Mouse (Mus musculus) kidney, postnatal 0 days (tissue): Measurements from ENCODE around the gene Mcur1. TPM values are rescaled to one million over a fixed set of nuclear protein-coding genes. Genes with fewer than 3 reads are reported as not detected.
A peak's percentile ranks its signal among the peaks of the same experiment; 100 is the strongest.

ENCODE experiments used
- ATAC-seq: fragments of 200-750 bp; cut with Nextera tagmentation; replicated peaks from 2 replicates; pipeline ENCODE4 v1.8.0; 2017; ENCODE audit warnings: low read depth, moderate number of reproducible peaks, moderate TSS enrichment, moderate library complexity; ENCODE audit not compliant: low FRiP score
- DNase-seq: peaks from one replicate; pipeline ENCODE4 v3.0.0-alpha.2; 2016; ENCODE audit warnings: low spot score
- H3K27ac ChIP-seq: fragments of 300-500 bp; sonication (generic); 2 replicates; pipeline ENCODE4 v1.5.1; 2014; ENCODE audit warnings: mild to moderate bottlenecking
- H3K27me3 ChIP-seq: fragments of 300-500 bp; sonication (generic); 2 replicates; pipeline ENCODE4 v1.6.1; 2014; ENCODE audit warnings: low read length, mixed read lengths; ENCODE audit not compliant: insufficient read depth
- H3K36me3 ChIP-seq: fragments of 300-500 bp; sonication (generic); 2 replicates; pipeline ENCODE4 v1.6.1; 2014; ENCODE audit warnings: low read length, mixed read lengths; ENCODE audit not compliant: insufficient read depth
- H3K4me1 ChIP-seq: fragments of 300-500 bp; sonication (generic); replicated peaks from 2 replicates; pipeline ENCODE4 v1.6.1; 2014; ENCODE audit warnings: antibody characterized with exemption, low read length, mixed read lengths; ENCODE audit not compliant: insufficient read depth
- H3K4me2 ChIP-seq: fragments of 300-500 bp; sonication (generic); 2 replicates; pipeline ENCODE4 v1.6.1; 2014; ENCODE audit warnings: mild to moderate bottlenecking, low read length, moderate library complexity, mixed read lengths
- H3K4me3 ChIP-seq: fragments of 300-500 bp; sonication (generic); replicated peaks from 2 replicates; pipeline ENCODE4 v1.5.1; 2014; ENCODE audit warnings: low read depth, low read length
- H3K9ac ChIP-seq: fragments of 300-500 bp; sonication (generic); 2 replicates; pipeline ENCODE4 v1.6.1; 2014; ENCODE audit warnings: low read depth, low read length
- H3K9me3 ChIP-seq: fragments of 300-500 bp; sonication (generic); replicated peaks from 2 replicates; pipeline ENCODE4 v1.6.1; 2016; ENCODE audit warnings: low read length, inconsistent platforms, mixed read lengths
- CTCF ChIP-seq: IDR thresholded peaks from 2 replicates; pipeline ENCODE4 v1.5.1; 2016; ENCODE audit warnings: antibody characterized with exemption, low read depth, mild to moderate bottlenecking, moderate library complexity
- WGBS: fragments of 180-500 bp; shearing (Covaris S2); extraction: QIAGEN DNeasy Blood & Tissue Kit; methylation state at CpG from one replicate; pipeline ENCODE4 v1.1.7; 2014; 5-methylcytosine and 5-hydroxymethylcytosine counted together
- polyA plus RNA-seq: library from polyadenylated mRNA; unstranded; fragments of >200 nt; fragmentation: Nextera tagmentation; extraction: Ambion mirVana; gene quantifications from 2 replicates; pipeline ENCODE4 v1.2.1, GENCODE M21; 2015

Gene Mcur1
- polyA plus RNA-seq, 1 experiment from 2014 or later, result 37.3 TPM

DNA sequence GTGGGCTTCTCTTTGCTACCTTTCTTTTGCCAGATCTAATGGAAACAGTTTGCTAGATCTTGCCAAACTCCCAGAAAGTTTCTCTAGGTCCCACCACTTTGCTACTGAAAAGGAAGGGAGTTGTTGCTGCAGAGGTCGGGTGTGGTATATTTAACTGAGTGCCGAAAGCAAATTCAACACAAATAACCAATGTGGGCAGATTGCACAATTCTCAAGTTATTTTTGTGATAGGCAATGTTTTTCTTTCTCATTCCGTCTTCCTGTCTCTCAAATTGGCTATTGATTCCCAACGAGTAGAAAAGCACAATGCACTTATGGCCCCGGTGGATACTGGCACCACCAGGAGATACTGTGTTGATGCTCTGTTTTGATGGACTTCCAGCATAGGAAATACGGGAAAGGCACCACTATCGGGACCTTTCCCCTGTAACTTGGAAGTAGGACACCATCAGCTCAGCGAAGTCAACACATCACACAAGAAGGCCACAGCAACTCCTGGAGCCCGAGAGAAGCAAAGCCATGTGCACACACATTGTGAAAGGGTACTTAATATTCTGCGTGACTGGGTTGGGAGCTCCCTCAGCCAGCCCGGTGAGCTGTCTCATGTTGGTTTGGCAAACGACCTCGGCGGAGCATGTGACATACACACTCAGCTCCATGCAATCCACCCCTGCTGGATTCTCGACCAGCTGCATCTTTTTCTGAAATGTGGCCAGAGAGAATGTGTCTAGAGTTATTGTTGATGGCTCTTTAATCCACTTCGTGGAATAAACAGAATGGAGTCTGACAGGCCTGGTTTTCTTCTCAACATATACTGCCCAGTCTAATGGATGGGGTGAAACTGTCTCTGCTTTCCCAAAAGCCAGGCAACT lies 35.3 kb downstream of the Mcur1 start:
- DNase-seq (peak; percentile 78), ATAC-seq (peak; percentile 40; the same call in 1 of the 2 replicates)
- WGBS, result 44% methylated on average over 16 of the region's 16 CpGs
- H3K27me3 ChIP-seq, result no peaks in the 10 kb centered on the region
- no peak overlapping the region for H3K4me3 ChIP-seq
- no peak for TF ChIP-seq CTCF
- no peaks in the 10 kb centered on the region for H3K36me3 ChIP-seq
- H3K9me3 ChIP-seq, result no peaks in the 10 kb centered on the region
- peak overlapping the region; percentile 51 for H3K27ac ChIP-seq
- H3K9ac ChIP-seq, result no peak overlapping the region
- no peak overlapping the region for H3K4me2 ChIP-seq
- H3K4me1 ChIP-seq, result peaks cover 4% of the 10 kb centered on the region; the same call in 1 of the 2 replicates

DNA sequence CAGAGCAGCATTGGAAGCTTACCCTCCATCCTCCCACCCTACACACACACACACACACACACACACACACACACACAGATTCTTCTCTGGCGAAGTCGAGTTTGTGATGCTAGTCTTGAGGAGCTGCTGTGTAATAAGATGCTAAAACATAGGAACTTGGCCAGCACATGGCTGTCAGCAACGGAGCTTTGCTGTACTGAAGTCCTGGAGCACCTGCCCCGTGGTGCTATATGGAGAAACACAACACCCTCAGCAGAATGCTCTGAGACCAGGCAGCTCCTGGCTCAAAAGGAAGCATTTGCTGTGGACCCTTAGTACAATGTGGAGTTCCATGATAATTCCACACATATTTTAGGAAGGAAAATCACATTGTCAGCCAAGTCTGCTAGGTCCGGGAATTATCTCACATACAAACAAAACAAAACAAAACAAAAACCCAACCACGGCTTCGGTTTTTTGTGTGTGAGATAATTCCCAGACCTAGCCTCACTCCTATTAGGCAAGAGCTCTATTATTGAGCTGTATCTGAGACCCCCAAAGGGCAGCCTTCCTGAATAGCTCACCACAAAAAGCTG lies 36.0 kb downstream of the Mcur1 start:
- no peak overlapping the region for H3K4me3 ChIP-seq
- DNase-seq, result peak; percentile 62

DNA sequence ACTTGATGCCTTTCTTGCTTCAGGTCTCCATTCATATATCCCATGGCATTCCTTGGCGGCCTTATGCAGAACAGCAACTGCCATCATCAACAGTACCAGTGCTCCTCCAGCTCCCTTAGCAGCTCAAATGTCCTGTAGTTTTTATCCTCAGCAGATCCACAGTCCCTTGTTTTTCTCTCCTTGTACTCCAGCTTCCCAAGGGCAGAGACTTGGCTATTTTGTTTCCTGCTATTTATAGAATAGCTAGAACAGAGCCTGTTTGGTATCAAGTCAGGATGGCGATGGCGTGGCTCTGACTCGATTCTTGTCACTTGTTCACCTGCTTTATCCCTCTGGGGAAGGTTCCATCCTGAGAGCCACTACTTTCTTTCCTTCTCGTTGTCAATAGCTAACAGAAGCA lies 38.1 kb downstream of the Mcur1 start:
- ATAC-seq, result no peak
- H3K4me3 ChIP-seq, result no peak overlapping the region
- H3K36me3 ChIP-seq, result no peaks in the 10 kb centered on the region
- no peak overlapping the region for H3K4me2 ChIP-seq
- peaks cover 4% of the 10 kb centered on the region; the same call in 1 of the 2 replicates for H3K4me1 ChIP-seq
- WGBS, result 92% methylated on average over 5 of the region's 5 CpGs
- TF ChIP-seq CTCF, result no peak
- H3K27ac ChIP-seq, result no peak overlapping the region
- H3K27me3 ChIP-seq, result no peaks in the 10 kb centered on the region
- no peaks in the 10 kb centered on the region for H3K9me3 ChIP-seq
- no peak overlapping the region for H3K9ac ChIP-seq
- no peak for DNase-seq

More for the DNA sequence above, 36.0 kb downstream of the Mcur1 start:
- Histone ChIP-seq H3K27ac (peak overlapping the region; percentile 51; the same call in 1 of the 2 replicates), H3K9me3 (no peaks in the 10 kb centered on the region), H3K27me3 (no peaks in the 10 kb centered on the region), H3K36me3 (no peaks in the 10 kb centered on the region), H3K4me1 (peaks cover 4% of the 10 kb centered on the region; the same call in 1 of the 2 replicates), H3K9ac (no peak overlapping the region), H3K4me2 (no peak overlapping the region)
- WGBS, result 61% methylated on average over 7 of the region's 7 CpGs
- TF ChIP-seq CTCF, result no peak
- no peak for ATAC-seq

DNA sequence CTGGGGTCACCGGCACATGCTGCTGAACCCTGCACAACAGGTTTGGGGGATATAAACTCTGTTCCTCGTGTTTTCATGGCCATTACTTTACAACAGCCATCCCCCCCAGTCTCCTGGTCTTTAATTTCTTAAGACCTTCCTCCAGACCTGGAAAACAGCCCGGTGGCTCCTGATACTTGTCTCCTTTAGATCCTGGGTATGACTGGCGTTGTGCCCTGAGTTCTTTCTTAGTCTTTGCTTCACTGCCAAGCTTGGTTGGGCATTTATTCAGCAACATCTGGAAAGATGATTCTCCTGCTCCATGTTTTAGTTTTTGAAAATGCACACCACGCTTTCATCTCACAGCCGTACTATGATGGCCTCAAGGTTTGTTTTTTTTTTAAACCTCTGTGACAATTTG lies 40.7 kb downstream of the Mcur1 start:
- WGBS, result 70% methylated on average over 6 of the region's 6 CpGs
- no peak for TF ChIP-seq CTCF

DNA sequence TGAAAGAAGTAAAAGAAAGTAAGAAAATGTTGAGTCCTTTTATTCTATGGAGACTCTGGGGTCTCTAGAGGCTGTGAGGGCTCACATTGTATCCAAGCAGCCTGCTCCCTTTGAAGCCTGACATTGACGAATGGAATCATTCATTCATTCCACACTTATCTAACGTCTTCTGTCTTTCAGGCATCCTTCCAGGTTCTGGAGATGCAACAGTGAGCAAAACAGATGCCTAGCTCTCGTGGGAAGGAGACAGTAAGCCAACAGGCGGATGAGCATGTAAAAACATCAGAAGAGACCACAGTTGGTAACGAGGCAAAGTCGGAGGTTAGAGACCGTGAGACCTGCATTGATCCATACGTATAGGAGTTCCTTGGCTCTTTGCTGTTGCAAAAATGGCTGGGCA lies 42.6 kb downstream of the Mcur1 start:
- no peaks in the 10 kb centered on the region for H3K27me3 ChIP-seq
- WGBS, result 73% methylated on average over 8 of the region's 8 CpGs
- no peak for ATAC-seq

More for the DNA sequence above, 40.7 kb downstream of the Mcur1 start:
- no peak overlapping the region for H3K4me2 ChIP-seq
- H3K27ac ChIP-seq, result no peak overlapping the region
- no peak for DNase-seq
- no peak overlapping the region for H3K9ac ChIP-seq
- H3K9me3 ChIP-seq, result no peaks in the 10 kb centered on the region
- no peaks in the 10 kb centered on the region for H3K27me3 ChIP-seq
- 0 out of 2 replicates have a peak, but pooled peaks cover 4% of the 10 kb centered on the region for H3K4me1 ChIP-seq
- no peaks in the 10 kb centered on the region for H3K36me3 ChIP-seq
- no peak overlapping the region for H3K4me3 ChIP-seq
- ATAC-seq, result no peak

DNA sequence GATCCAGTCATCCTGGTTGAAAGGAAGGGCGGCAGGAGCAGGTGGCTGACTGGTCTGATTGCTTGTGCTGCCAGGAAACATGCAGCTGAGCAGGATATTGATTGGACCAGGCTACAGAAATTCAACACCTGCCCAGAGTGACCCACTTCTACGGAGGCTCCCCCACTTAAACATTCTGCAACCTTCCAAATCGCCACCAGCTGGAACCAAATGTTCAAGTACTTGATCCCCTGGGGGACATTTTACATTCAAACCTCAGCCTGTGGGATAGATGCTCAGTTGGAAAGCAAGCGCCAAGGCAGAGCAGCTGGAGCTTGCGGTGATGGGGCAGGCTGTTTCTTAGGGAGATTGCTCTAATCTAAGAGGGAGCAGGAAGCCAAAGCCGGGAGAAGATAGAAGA lies 43.1 kb downstream of the Mcur1 start:
- DNase-seq (no peak), ATAC-seq (no peak)
- Histone ChIP-seq H3K27ac (no peak overlapping the region), H3K4me1 (no peaks in the 10 kb centered on the region), H3K27me3 (no peaks in the 10 kb centered on the region), H3K4me3 (no peak overlapping the region), H3K9me3 (no peaks in the 10 kb centered on the region), H3K9ac (no peak overlapping the region), H3K4me2 (no peak overlapping the region), H3K36me3 (no peaks in the 10 kb centered on the region)
- no peak for TF ChIP-seq CTCF
- 62% methylated on average over 6 of the region's 6 CpGs for WGBS

More for the DNA sequence above, 42.6 kb downstream of the Mcur1 start:
- no peak overlapping the region for H3K4me2 ChIP-seq
- no peak for DNase-seq
- H3K36me3 ChIP-seq, result no peaks in the 10 kb centered on the region
- TF ChIP-seq CTCF, result no peak
- no peak overlapping the region for H3K9ac ChIP-seq
- H3K4me1 ChIP-seq, result no peaks in the 10 kb centered on the region
- H3K4me3 ChIP-seq, result no peak overlapping the region
- no peak overlapping the region for H3K27ac ChIP-seq
- no peaks in the 10 kb centered on the region for H3K9me3 ChIP-seq
